Mouse (Mus musculus) hematopoietic multipotent progenitor cell, adult 10-12 weeks (in vitro differentiated cells): ENCODE results near the gene Pkp1. TPM values are rescaled to one million over a fixed set of nuclear protein-coding genes. Genes with fewer than 3 reads are reported as not detected.

Source experiments
- polyA plus RNA-seq: library from polyadenylated mRNA; stranded (reverse); fragments of >175 nt; gene quantifications from 2 replicates; pipeline ENCODE4 v1.2.3, GENCODE M21; 2012; ENCODE audit warnings: low replicate concordance

Gene Pkp1
- polyA plus RNA-seq: not detected in 2 replicates

DNA sequence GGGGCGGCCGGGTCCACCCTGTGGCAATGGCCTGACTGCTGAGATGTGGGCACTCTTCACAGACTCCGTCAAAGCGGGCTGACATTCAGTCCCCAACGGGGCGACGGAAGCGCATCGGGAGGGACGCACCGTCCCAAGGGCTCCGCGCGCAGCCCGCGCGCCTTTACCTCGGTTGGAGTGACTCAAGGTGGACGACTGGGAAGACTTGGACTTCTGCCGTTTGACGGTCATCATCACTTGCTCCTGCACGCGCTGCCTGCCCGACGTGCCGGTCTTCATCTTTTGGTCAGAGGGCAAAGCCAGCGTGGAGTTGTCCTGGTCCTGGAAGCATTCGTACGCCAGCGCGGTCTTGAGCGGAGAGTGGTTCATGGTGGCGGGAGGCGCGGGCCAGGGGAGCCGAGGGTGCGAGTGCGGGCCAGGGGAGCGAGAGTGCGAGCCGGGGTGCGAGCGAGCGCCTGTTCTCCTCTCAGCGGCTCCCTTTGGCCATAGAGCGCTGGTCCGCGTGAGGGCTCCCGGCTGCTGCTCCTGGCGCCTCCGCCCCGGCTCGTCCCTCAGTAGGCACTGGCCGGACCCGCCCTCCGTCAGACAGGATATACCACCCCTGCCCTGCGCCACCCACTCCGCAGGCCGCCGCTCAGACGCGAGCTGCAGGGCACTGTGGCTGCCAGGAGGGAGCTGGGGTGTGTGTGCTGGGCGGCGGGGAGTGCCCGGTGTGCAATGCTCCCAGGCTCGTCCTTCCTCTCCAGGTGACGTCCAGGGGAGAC lies at the start of gene Pkp1:
Pkp1 (minus strand) TSS at position 564 of the 764 bp plus-strand sequence.

DNA sequence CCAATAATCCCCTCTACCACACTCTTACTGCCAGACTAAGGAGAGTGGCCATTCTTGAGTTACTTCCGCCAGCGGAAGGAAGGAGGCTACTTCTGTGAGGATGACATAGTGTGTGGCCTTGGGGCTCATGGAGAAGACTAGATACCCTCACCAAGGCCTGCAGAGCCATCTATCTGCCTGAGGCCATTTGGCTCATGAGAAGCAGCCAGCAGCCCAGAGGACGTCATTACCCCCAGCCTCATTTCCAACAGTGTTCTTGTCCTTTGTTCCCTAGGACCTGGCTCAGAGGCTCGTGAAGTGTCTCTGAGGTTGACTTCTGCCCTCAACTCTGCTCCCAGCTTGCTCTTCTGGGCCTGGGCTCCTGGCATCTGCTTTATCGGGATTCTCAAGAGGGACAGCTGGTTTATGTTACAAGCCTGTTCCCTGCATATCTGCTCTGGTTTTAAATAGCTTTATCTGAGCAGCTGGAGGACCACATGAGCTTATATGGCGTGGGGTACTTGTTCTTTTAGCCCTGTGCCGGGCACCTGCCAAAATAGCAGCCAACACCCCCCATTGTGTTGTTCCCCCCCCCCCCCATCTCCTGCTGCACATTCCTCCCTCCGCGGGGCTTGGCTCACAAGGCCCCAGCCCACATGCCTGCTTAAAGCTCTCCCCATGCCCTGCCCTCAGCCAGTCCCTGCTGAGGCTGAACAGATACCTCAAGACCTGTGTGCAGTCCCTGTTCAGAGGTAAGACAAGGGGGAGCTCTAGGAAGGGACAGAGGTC lies 83.1 kb downstream of the Pkp1 start, which contains the start of gene Tnnt2:
Tnnt2 (plus strand) TSS at position 639 of the 768 bp plus-strand sequence.

Other genes with a start within 250 kb of the Pkp1 start
- 34.8 and 34.9 TPM in 2 replicates for gene Csrp1, start 199.1 kb downstream of the Pkp1 start, polyA plus RNA-seq
- gene Phlda3, start 153.1 kb downstream of the Pkp1 start, polyA plus RNA-seq: 2.3 and 2.8 TPM in 2 replicates
- 0.42 TPM in 1 of 2 replicates, not detected in the other for gene Tnni1, start 139.8 kb downstream of the Pkp1 start, polyA plus RNA-seq
- 3.9 and 6.1 TPM in 2 replicates for gene Lad1, start 100.6 kb downstream of the Pkp1 start, polyA plus RNA-seq
- 0.13 and 0.20 TPM in 2 replicates for gene Tnnt2, start 82.9 kb downstream of the Pkp1 start, polyA plus RNA-seq
- 0.02 and 0.03 TPM in 2 replicates for gene Igfn1, start 87.1 kb upstream of the Pkp1 start, polyA plus RNA-seq
- 7.1 and 12.5 TPM in 2 replicates for gene Tmem9, start 88.9 kb upstream of the Pkp1 start, polyA plus RNA-seq
- gene Ascl5, start 131.6 kb upstream of the Pkp1 start, polyA plus RNA-seq: not detected in 2 replicates
- gene Cacna1s, start 133.5 kb upstream of the Pkp1 start, polyA plus RNA-seq: 11.2 and 17.2 TPM in 2 replicates
- 110 and 148 TPM in 2 replicates for gene Kif21b, start 212.2 kb upstream of the Pkp1 start, polyA plus RNA-seq